Mouse (Mus musculus): Measurements from ENCODE around the gene Esr1. TPM values are rescaled to one million over a fixed set of nuclear protein-coding genes. Genes with fewer than 3 reads are reported as not detected.
"Not testable (repeated sequence)": the region's sequence is repeated elsewhere in the genome, so short reads cannot be mapped to it uniquely, and the experiment has no call there.

Gene Esr1
- polyA plus RNA-seq, 1 experiment from 2014 or later, result 0.63 TPM

GRCm38 (mm10) chr10:4665380-4665779, 54.0 kb downstream of the Esr1 start:
- no peaks in the 10 kb centered on the region for H3K9me3 ChIP-seq (ENCODE audit: control insufficient read depth, low read length)
- WGBS, result 86% methylated on average over 5 of the region's 5 CpGs
- H3K4me3 ChIP-seq (ENCODE audit: low read length), result no peak overlapping the region
- no peaks in the 10 kb centered on the region for H3K27me3 ChIP-seq (replicated peaks; ENCODE audit: control insufficient read depth, insufficient read depth, low read length)
- H3K36me3 ChIP-seq (ENCODE audit: control insufficient read depth, insufficient read depth, low read length), result no peaks in the 10 kb centered on the region
- H3K9ac ChIP-seq (ENCODE audit: low read depth, low read length), result no peak overlapping the region
- H3K4me1 ChIP-seq (ENCODE audit: control insufficient read depth, insufficient read depth, low read depth, low read length), result no peaks in the 10 kb centered on the region
- no peak overlapping the region for H3K27ac ChIP-seq (ENCODE audit: low read depth, low read length)
- H3K4me2 ChIP-seq (ENCODE audit: low read length), result no peak overlapping the region
- ATAC-seq, result no peak

GRCm38 (mm10) chr10:4667006-4667405, 55.6 kb downstream of the Esr1 start:
- Histone ChIP-seq H3K36me3 (ENCODE audit: control insufficient read depth, insufficient read depth, low read length) (no peaks in the 10 kb centered on the region), H3K27ac (ENCODE audit: low read depth, low read length) (no peak overlapping the region), H3K9me3 (ENCODE audit: control insufficient read depth, low read length) (no peaks in the 10 kb centered on the region), H3K4me3 (ENCODE audit: low read length) (no peak overlapping the region), H3K4me2 (ENCODE audit: low read length) (no peak overlapping the region), H3K9ac (ENCODE audit: low read depth, low read length) (no peak overlapping the region), H3K4me1 (ENCODE audit: control insufficient read depth, insufficient read depth, low read depth, low read length) (no peaks in the 10 kb centered on the region), H3K27me3 (replicated peaks; ENCODE audit: control insufficient read depth, insufficient read depth, low read length) (no peaks in the 10 kb centered on the region)
- no peak for ATAC-seq
- 88% methylated on average over 2 of the region's 2 CpGs for WGBS

GRCm38 (mm10) chr10:4670053-4670452, 58.7 kb downstream of the Esr1 start:
- H3K9ac ChIP-seq (ENCODE audit: low read depth, low read length), result no peak overlapping the region
- no peak for ATAC-seq
- no peaks in the 10 kb centered on the region for H3K9me3 ChIP-seq (ENCODE audit: control insufficient read depth, low read length)
- H3K27me3 ChIP-seq (replicated peaks; ENCODE audit: control insufficient read depth, insufficient read depth, low read length), result no peaks in the 10 kb centered on the region
- 86% methylated on average over 2 of the region's 2 CpGs for whole genome bisulfite sequencing
- no peaks in the 10 kb centered on the region for H3K36me3 ChIP-seq (ENCODE audit: control insufficient read depth, insufficient read depth, low read length)
- no peak overlapping the region for H3K4me2 ChIP-seq (ENCODE audit: low read length)
- no peaks in the 10 kb centered on the region for H3K4me1 ChIP-seq (ENCODE audit: control insufficient read depth, insufficient read depth, low read depth, low read length)
- H3K27ac ChIP-seq (ENCODE audit: low read depth, low read length), result no peak overlapping the region
- no peak overlapping the region for H3K4me3 ChIP-seq (ENCODE audit: low read length)

GRCm38 (mm10) chr10:4671876-4672275, 60.5 kb downstream of the Esr1 start:
- WGBS, result 77% methylated on average over 3 of the region's 3 CpGs
- Histone ChIP-seq H3K9me3 (ENCODE audit: control insufficient read depth, low read length) (no peaks in the 10 kb centered on the region), H3K4me2 (ENCODE audit: low read length) (no peak overlapping the region), H3K9ac (ENCODE audit: low read depth, low read length) (no peak overlapping the region), H3K36me3 (ENCODE audit: control insufficient read depth, insufficient read depth, low read length) (no peaks in the 10 kb centered on the region), H3K27me3 (replicated peaks; ENCODE audit: control insufficient read depth, insufficient read depth, low read length) (no peaks in the 10 kb centered on the region), H3K27ac (ENCODE audit: low read depth, low read length) (no peak overlapping the region), H3K4me3 (ENCODE audit: low read length) (no peak overlapping the region), H3K4me1 (ENCODE audit: control insufficient read depth, insufficient read depth, low read depth, low read length) (no peaks in the 10 kb centered on the region)
- ATAC-seq, result no peak

GRCm38 (mm10) chr10:4673311-4673816, 62.0 kb downstream of the Esr1 start:
- Histone ChIP-seq H3K27me3 (replicated peaks; ENCODE audit: control insufficient read depth, insufficient read depth, low read length) (no peaks in the 10 kb centered on the region), H3K4me1 (ENCODE audit: control insufficient read depth, insufficient read depth, low read depth, low read length) (no peaks in the 10 kb centered on the region), H3K27ac (ENCODE audit: low read depth, low read length) (no peak overlapping the region), H3K4me3 (ENCODE audit: low read length) (no peak overlapping the region), H3K4me2 (ENCODE audit: low read length) (no peak overlapping the region), H3K9me3 (ENCODE audit: control insufficient read depth, low read length) (no peaks in the 10 kb centered on the region), H3K9ac (ENCODE audit: low read depth, low read length) (no peak overlapping the region), H3K36me3 (ENCODE audit: control insufficient read depth, insufficient read depth, low read length) (no peaks in the 10 kb centered on the region)
- 91% methylated on average over 4 of the region's 4 CpGs for WGBS
- no peak for ATAC-seq

GRCm38 (mm10) chr10:4674983-4675592, 63.7 kb downstream of the Esr1 start:
- not testable (repeated sequence) for H3K27me3 ChIP-seq (replicated peaks; ENCODE audit: control insufficient read depth, insufficient read depth, low read length); H3K4me3 ChIP-seq (ENCODE audit: low read length); H3K27ac ChIP-seq (ENCODE audit: low read depth, low read length); H3K9ac ChIP-seq (ENCODE audit: low read depth, low read length); H3K9me3 ChIP-seq (ENCODE audit: control insufficient read depth, low read length); H3K36me3 ChIP-seq (ENCODE audit: control insufficient read depth, insufficient read depth, low read length); H3K4me1 ChIP-seq (ENCODE audit: control insufficient read depth, insufficient read depth, low read depth, low read length)
- ATAC-seq, result peak; percentile 87
- WGBS, result 27% methylated on average over 14 of the region's 14 CpGs
- peak overlapping the region; percentile 46 for H3K4me2 ChIP-seq (ENCODE audit: low read length)

- WGBS, result 84% methylated on average over 5 of the region's 5 CpGs
- H3K9ac ChIP-seq (ENCODE audit: low read depth, low read length), result no peak overlapping the region
- no peak for ATAC-seq
- H3K27ac ChIP-seq (ENCODE audit: low read depth, low read length), result no peak overlapping the region
- H3K27me3 ChIP-seq (replicated peaks; ENCODE audit: control insufficient read depth, insufficient read depth, low read length), result no peaks in the 10 kb centered on the region
- H3K4me3 ChIP-seq (ENCODE audit: low read length), result no peak overlapping the region
- H3K4me2 ChIP-seq (ENCODE audit: low read length), result no peak overlapping the region
- no peaks in the 10 kb centered on the region for H3K9me3 ChIP-seq (ENCODE audit: control insufficient read depth, low read length)
- H3K36me3 ChIP-seq (ENCODE audit: control insufficient read depth, insufficient read depth, low read length), result no peaks in the 10 kb centered on the region
- H3K4me1 ChIP-seq (ENCODE audit: control insufficient read depth, insufficient read depth, low read depth, low read length), result no peaks in the 10 kb centered on the region
These were observed 71.7 kb downstream of the Esr1 start for GRCm38 (mm10) chr10:4683106-4683505.

GRCm38 (mm10) chr10:4683711-4684265, 72.4 kb downstream of the Esr1 start:
- Histone ChIP-seq H3K4me1 (ENCODE audit: control insufficient read depth, insufficient read depth, low read depth, low read length) (no peaks in the 10 kb centered on the region), H3K9ac (ENCODE audit: low read depth, low read length) (no peak overlapping the region), H3K36me3 (ENCODE audit: control insufficient read depth, insufficient read depth, low read length) (no peaks in the 10 kb centered on the region), H3K9me3 (ENCODE audit: control insufficient read depth, low read length) (no peaks in the 10 kb centered on the region), H3K4me2 (ENCODE audit: low read length) (no peak overlapping the region), H3K27ac (ENCODE audit: low read depth, low read length) (no peak overlapping the region), H3K27me3 (replicated peaks; ENCODE audit: control insufficient read depth, insufficient read depth, low read length) (no peaks in the 10 kb centered on the region), H3K4me3 (ENCODE audit: low read length) (no peak overlapping the region)
- no peak for ATAC-seq
- whole genome bisulfite sequencing, result 88% methylated on average over 12 of the region's 12 CpGs

GRCm38 (mm10) chr10:4694336-4694865, 83.0 kb downstream of the Esr1 start:
- Histone ChIP-seq H3K27me3 (replicated peaks; ENCODE audit: control insufficient read depth, insufficient read depth, low read length) (no peaks in the 10 kb centered on the region), H3K36me3 (ENCODE audit: control insufficient read depth, insufficient read depth, low read length) (no peaks in the 10 kb centered on the region), H3K4me3 (ENCODE audit: low read length) (no peak overlapping the region), H3K9me3 (ENCODE audit: control insufficient read depth, low read length) (no peaks in the 10 kb centered on the region), H3K27ac (ENCODE audit: low read depth, low read length) (no peak overlapping the region), H3K4me1 (ENCODE audit: control insufficient read depth, insufficient read depth, low read depth, low read length) (no peaks in the 10 kb centered on the region), H3K9ac (ENCODE audit: low read depth, low read length) (no peak overlapping the region), H3K4me2 (ENCODE audit: low read length) (no peak overlapping the region)
- WGBS, result 88% methylated on average over 7 of the region's 7 CpGs
- ATAC-seq, result no peak
